Mouse (Mus musculus): ENCODE measurements around the gene Wif1.

Wif1 gene

DNA sequence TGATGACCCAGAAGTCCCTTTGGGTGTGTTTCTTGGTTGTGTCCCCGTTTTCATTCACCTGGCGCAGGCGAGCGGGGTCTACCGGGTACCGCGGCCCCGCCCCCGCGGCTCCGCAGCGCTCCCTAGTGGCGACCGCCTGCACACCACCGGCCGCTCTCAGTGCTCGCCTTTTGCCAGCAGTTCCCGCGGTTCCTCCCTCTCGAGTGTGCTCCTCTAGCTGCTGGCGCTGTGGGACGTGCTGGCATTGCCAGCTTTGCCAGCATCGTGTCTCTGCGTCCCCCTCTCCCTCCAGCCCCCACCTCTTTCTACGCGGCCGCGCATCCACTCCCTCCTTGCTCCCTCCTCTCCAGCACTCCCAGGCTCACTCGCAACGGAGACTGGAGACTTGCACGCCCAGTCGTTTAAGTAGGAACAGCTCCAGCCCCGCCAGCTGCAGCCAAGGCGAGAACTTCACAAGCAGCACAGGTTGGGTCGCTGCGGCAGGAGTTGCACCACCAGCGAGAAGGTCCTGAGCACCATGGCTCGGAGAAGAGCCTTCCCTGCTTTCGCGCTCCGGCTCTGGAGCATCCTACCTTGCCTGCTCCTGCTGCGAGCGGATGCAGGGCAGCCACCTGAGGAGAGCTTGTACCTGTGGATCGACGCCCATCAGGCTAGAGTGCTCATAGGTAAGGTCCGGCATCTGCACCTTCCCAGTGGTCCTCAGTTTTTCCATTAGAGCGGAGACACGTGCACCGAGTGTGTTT lies at the start of gene Wif1:
Wif1 (plus strand) TSS at position 135 of the 743 bp plus-strand sequence.
- peak; percentile 75 for DNase-seq (ENCODE audit: low spot score)

DNA sequence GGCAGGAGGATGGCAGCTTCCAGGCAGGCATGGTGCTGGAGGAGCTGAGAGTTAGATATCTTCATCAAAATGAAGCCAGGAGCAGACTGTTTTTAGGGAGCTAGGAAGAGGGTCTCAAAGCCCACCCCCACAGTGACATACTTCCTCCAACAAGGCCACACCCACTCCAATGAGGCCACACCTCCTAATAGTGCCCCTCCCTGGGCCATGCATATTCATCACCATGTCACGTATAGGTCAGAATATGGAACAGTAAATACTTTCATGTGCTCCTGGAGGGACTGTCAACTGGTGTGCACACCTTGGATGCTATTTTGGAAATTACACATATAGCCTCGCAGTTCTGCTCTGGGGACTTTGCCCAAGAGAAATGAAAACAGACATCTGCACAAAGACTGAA lies 31.6 kb upstream of the Wif1 start:
- DNase-seq (ENCODE audit: low spot score): no peak

DNA sequence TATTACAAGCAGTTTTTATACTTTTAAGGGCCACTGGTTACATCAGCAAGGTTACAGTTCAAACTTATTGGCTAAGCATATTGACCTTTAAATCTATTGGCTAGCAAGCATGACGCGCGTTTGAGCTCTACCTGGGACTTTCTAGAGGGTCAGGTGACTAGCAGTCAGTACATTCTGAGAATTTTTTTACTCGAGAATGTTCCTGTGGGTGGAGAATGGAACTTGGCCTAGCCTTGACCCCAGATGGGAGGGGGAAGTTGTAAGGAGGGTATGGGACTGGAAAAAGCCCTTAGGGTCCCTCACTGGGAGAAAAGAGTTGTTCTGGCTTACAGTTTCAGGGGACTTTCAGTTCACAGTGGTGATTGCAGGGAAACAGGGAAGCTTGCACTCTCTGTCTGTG lies 22.3 kb upstream of the Wif1 start:
- DNase-seq (ENCODE audit: low spot score): no peak

GRCm38 (mm10) chr10:121016291-121016690 lies 17.5 kb upstream of the Wif1 start:
- no peak for DNase-seq (ENCODE audit: low spot score)

GRCm38 (mm10) chr10:121016711-121017503 lies 16.9 kb upstream of the Wif1 start:
- no peak for DNase-seq (ENCODE audit: low spot score)

GRCm38 (mm10) chr10:121022951-121023350 lies 10.8 kb upstream of the Wif1 start:
- DNase-seq (ENCODE audit: low spot score): no peak

DNA sequence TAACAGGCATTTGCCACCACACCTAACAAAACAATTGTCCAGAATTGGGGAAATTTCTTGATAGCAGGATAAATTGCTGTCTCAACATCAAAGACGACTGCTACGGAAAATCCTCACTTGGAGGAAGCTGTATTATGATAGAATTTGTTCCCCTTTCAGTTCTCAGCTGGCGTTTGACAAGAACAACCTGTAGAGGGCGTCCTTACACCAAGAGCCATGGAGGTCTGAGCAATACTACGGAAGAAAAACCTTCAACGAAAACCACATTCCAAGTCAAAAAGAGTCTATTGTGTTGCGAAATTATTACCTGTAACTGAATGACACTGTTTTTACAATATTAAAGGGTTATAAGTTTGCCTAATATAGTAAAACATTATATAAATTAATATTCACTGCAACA lies 2.0 kb upstream of the Wif1 start:
- DNase-seq (ENCODE audit: low spot score): no peak

DNA sequence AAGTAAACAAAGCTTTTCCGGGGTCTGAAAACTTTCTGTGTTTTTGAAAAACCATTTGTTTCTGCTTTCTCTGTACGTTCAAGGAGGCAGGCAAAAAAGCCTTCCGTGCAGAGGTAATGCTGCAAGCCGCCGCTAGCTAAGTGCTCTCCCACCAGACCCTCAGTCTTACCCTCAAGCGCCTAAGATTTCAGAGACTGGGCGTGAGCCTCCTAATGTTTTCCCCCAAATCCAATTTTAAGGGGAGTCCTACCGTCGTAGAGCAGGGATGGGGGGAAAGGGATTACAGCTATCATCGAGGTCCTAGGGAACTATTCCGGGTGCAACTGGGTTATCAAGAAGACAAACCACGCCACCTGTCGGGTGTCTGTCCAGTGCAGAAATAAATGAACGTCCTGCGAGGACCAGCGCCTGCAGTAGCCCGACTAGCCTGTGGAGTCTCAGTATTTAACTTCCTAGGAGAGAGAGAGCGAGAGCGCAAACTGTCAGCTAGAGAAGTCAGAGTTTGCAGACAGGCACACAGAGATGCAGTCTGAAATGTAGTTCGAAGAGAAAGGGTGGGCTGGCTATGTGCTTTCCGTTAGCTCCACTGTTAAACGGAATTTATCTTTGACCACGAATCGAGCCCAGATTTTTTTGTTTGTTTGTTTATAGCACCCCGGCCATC lies 500 bp upstream of the Wif1 start:
- DNase-seq (ENCODE audit: low spot score): peak; percentile 50

- DNase-seq (ENCODE audit: low spot score): no peak
Measured at GRCm38 (mm10) chr10:121034569-121034947, 798 bp downstream of the Wif1 start.

GRCm38 (mm10) chr10:121038556-121039284 lies 5.0 kb downstream of the Wif1 start:
- no peak for DNase-seq (ENCODE audit: low spot score)

- no peak for DNase-seq (ENCODE audit: low spot score)
Measured at GRCm38 (mm10) chr10:121040911-121041310, 7.2 kb downstream of the Wif1 start.

GRCm38 (mm10) chr10:121047440-121047839 lies 13.7 kb downstream of the Wif1 start:
- peak; percentile 41 for DNase-seq (ENCODE audit: low spot score)

GRCm38 (mm10) chr10:121052076-121052475 lies 18.3 kb downstream of the Wif1 start:
- DNase-seq (ENCODE audit: low spot score): no peak

GRCm38 (mm10) chr10:121055452-121056188 lies 21.9 kb downstream of the Wif1 start:
- peak; percentile 83 for DNase-seq (ENCODE audit: low spot score)

GRCm38 (mm10) chr10:121056823-121057222 lies 23.1 kb downstream of the Wif1 start:
- no peak for DNase-seq (ENCODE audit: low spot score)

DNA sequence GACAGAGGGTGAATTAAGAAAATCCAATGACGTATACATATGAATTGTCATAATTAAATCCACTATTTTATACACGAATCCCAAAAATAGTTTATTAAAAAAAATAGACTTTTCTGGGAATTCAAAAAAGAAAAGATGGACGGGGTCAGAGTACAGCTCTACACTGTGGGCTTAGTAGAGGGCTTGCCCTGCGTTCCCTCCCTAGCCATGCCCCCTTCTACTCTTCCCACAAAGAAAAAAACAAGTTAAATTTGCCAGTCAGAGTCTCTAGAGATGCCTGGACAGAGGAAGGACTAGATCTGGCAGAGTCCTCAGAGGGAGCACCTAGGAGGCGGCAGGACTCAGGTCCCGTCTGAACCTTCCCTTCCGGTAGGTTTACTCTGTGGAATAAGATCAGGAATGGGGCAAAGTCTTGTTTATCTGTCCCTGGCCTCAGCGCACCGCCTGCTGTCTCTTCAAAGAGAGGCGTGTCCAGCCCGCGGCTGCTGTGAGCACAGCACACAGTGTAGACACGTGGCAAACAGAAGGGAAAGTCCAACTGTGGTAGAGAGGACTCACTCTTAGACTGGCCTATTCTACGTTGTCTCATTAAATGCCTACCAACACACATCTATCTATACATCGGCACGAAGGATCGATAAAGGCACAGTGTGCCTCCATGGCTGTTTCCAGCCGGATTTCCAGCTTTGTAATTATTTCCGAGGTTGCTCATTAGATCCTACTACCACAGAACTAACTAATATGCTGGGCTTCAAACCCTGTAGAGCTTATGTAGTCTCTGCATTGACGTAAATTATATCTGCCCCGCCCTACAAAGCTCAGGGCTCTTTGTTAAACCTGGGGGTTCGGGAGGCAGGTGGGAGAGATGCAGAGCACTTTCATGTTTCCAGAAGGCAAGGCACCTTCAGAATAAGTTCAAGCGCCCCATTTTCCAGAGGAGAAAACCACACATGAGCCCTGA lies 25.6 kb downstream of the Wif1 start:
- DNase-seq (ENCODE audit: low spot score): no peak

- DNase-seq (ENCODE audit: low spot score): no peak
Measured at GRCm38 (mm10) chr10:121061336-121061835, 27.6 kb downstream of the Wif1 start.

DNA sequence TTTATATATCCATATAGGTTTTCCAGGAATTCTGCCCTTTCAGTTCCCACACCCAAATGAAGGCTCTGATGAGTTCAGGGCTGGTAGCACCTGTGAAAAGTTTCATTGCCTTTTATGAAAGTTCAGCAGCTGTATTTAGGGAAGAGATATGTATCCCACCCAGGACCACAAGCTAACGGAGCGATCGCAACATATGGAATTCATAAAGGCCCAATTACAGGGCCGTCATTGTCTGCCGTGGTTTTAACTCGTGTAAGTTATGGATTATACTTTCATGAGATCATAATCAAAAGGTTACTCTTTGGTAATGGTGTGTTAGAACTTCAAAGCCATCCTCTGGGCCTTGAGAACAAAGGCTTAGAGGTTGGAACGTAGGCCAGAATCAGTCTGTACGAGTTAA lies 28.9 kb downstream of the Wif1 start:
- DNase-seq (ENCODE audit: low spot score): no peak

DNA sequence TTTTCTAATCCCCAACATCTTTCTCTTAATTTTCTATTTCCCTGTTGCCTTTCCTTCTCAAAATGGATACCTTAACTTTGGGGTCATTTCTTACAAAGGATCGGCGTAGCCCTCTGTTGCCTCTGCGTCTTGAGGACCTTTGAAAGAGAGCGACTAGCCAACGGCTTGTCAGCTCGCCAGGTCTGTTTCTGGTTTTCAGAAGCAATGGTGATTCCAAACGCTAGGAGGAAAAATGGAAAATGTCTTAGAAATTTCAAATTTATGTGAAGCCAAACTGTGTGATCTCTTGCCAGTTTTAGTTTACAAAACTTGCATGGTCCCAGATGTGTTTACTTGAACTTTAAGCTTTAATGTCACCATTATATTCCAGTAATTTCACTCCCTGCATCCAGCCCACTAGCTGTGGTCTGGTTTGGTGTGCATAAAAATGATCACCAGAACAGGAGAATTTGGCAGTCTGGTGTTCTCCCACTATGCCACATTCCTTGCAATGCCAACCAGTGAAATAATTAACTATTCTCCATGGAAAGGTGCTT lies 33.7 kb downstream of the Wif1 start:
- DNase-seq (ENCODE audit: low spot score): no peak

DNA sequence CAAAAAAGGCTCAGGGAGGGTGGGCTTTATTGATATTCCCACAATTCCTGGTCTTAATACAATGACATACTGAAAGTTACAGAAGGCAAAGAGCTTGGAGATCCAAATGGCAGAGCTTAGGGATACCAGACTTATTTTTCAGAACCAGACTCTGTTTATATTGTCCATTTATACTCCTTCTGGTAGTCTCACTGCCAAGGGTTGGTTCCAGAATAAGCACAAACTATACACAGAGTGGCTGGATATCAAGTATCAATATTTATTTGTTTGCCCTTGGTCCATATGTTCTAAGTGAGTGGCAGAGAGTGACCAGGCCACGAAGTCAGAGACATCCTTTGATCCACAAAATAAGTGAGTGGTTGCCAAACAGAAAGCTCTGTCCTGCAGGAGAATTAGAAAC lies 34.2 kb downstream of the Wif1 start:
- no peak for DNase-seq (ENCODE audit: low spot score)
